In genomic region chr7:139840443-139841168, GRCm38 (mm10) we compare ENCODE assay signal across 30 mouse cellular contexts. TPM values are rescaled to one million over a fixed set of nuclear protein-coding genes. Genes with fewer than 3 reads are reported as not detected.
DNase-seq lines count a peak whose midpoint lies in the region; TF ChIP-seq lines count a peak whose summit lies in the region.
"Had no signal": no experiment of that assay in that cellular context is flagged by ENCODE, and none has a peak within 500 bp of the region (broad histone marks: within the 10 kb centered on the region; RNA-seq: fewer than 3 reads in every experiment).

No protein-coding gene starts in this region.

- DNase-seq in 3T3-L1 (ENCODE audit: low read depth, low spot score), result peak; percentile 66
- no peak for DNase-seq in CH12.LX (ENCODE audit: extremely low read depth)
- no peak for DNase-seq in adrenal gland, adult (ENCODE audit: inconsistent age in 2 of 2, low spot score in 1 of 2)
- no peak for DNase-seq in right cerebral cortex, postnatal 14 days
- no peak for DNase-seq in layer of hippocampus, adult 11-12 months (ENCODE audit: low spot score)
- DNase-seq: adrenal gland, adult 8-10 months; adrenal gland, postnatal 36 days; B cell, adult 2 months; cerebellum, adult 11 months; cerebellum, adult 2 months; cerebellum, adult 9-11 months; cerebellum, postnatal 25 days; gastrocnemius, postnatal 25 days; heart, adult 18-20 months; heart, postnatal 14 days; heart, postnatal 4 days; kidney, adult 2 months had no signal

- TF ChIP-seq RAD21 in CH12.LX (IDR thresholded peaks at IDR 0.05; ENCODE audit: low read depth, low read length), result no peak

- dilution Hi-C loops in CH12.LX (cut with MboI; ENCODE audit: extremely low pct_ligation_motif_present, extremely low pct_unique_long_range_greater_than_20kb, low sequenced_read_pairs), result no loop called here

- peaks cover 14% of the 10 kb centered on the region for H3K27me3 ChIP-seq in CH12.LX (replicated peaks)
- H3K27me3 ChIP-seq: forebrain, embryonic 15.5 days; hindbrain, embryonic 12.5 days; hindbrain, embryonic 15.5 days had no signal

- no peak overlapping the region for H3K9ac ChIP-seq in CH12.LX (ENCODE audit: insufficient read depth, low read depth)
- H3K9ac ChIP-seq: embryonic facial prominence, embryonic 12.5 days; embryonic facial prominence, embryonic 15.5 days; forebrain, embryonic 12.5 days; forebrain, embryonic 15.5 days; heart, embryonic 13.5 days; hindbrain, embryonic 12.5 days; hindbrain, embryonic 15.5 days had no signal

- no peak for TF ChIP-seq POLR2A in CH12.LX (IDR thresholded peaks at IDR 0.05; ENCODE audit: low read depth, low read length)
- TF ChIP-seq POLR2A in embryonic fibroblast, embryonic 13.5 days (IDR thresholded peaks at IDR 0.05; ENCODE audit: low read depth, low read length), result no peak

- no peak for TF ChIP-seq CTCF in CH12.LX (conservative IDR thresholded peaks at IDR 0.05 in 1 of 2, IDR thresholded peaks at IDR 0.05 in 1 of 2; ENCODE audit: low read depth in 2 of 2, low read length in 2 of 2)
- TF ChIP-seq CTCF in embryonic fibroblast, embryonic 13.5 days (IDR thresholded peaks at IDR 0.05; ENCODE audit: borderline replicate concordance, insufficient read depth, low read length), result no peak

- TF ChIP-seq EP300 in CH12.LX (IDR thresholded peaks at IDR 0.05; ENCODE audit: low read length), result peak; percentile 61

- in situ Hi-C loops in CH12.LX (cut with MboI; ENCODE audit: low pct_ligation_motif_present, low pct_unique_long_range_greater_than_20kb, low sequenced_read_pairs), result loop anchor here (5.0 to 10.0 kb wide), 2 partner anchors 46 to 138 kb away; no protein-coding TSS in a partner anchor

- H3K36me3 ChIP-seq in CH12.LX (replicated peaks in 1 of 2; ENCODE audit: control insufficient read depth in 1 of 2, insufficient read depth in 1 of 2, low read length in 1 of 2), result no peaks in the 10 kb centered on the region
- H3K36me3 ChIP-seq: embryonic facial prominence, embryonic 12.5 days; embryonic facial prominence, embryonic 15.5 days; forebrain, embryonic 12.5 days; forebrain, embryonic 15.5 days; heart, embryonic 13.5 days had no signal

- no peaks in the 10 kb centered on the region for H3K79me2 ChIP-seq in CH12.LX (replicated peaks; ENCODE audit: control insufficient read depth, extremely low read depth, insufficient read depth, poor library complexity, severe bottlenecking)

- no peak overlapping the region for H3K4me3 ChIP-seq in CH12.LX (replicated peaks in 1 of 3; ENCODE audit: low read depth in 2 of 3, low read length in 2 of 3, poor library complexity in 1 of 3)
- H3K4me3 ChIP-seq in embryonic fibroblast, embryonic 13.5 days (ENCODE audit: insufficient read depth, low read length), result no peak overlapping the region
- H3K4me3 ChIP-seq: embryonic facial prominence, embryonic 12.5 days; embryonic facial prominence, embryonic 15.5 days; erythroblast, embryonic 14.5 days; forebrain, embryonic 12.5 days; forebrain, embryonic 15.5 days; heart, embryonic 13.5 days; hindbrain, embryonic 12.5 days; hindbrain, embryonic 15.5 days had no signal

- peaks cover 6% of the 10 kb centered on the region for H3K9me3 ChIP-seq in CH12.LX (replicated peaks; ENCODE audit: low read length)
- H3K9me3 ChIP-seq: embryonic facial prominence, embryonic 12.5 days; embryonic facial prominence, embryonic 15.5 days; forebrain, embryonic 12.5 days; forebrain, embryonic 15.5 days; hindbrain, embryonic 12.5 days; hindbrain, embryonic 15.5 days had no signal

- peaks cover 0 to 4% of the 10 kb centered on the region in 2 experiments; a peak in 3 of 4 replicates for H3K4me1 ChIP-seq in CH12.LX (ENCODE audit: control insufficient read depth in 1 of 2, insufficient read depth in 2 of 2)
- H3K4me1 ChIP-seq in embryonic fibroblast, embryonic 13.5 days (ENCODE audit: control insufficient read depth, insufficient read depth, low read length), result peaks cover 14% of the 10 kb centered on the region
- H3K4me1 ChIP-seq: embryonic facial prominence, embryonic 12.5 days; embryonic facial prominence, embryonic 15.5 days; heart, embryonic 13.5 days had no signal

- H3K4me2 ChIP-seq in CH12.LX (ENCODE audit: insufficient read depth, low read depth, poor library complexity, severe bottlenecking), result peak overlapping the region; percentile 9; the same call in 1 of the 2 replicates
- H3K4me2 ChIP-seq: embryonic facial prominence, embryonic 12.5 days; embryonic facial prominence, embryonic 15.5 days; forebrain, embryonic 12.5 days; forebrain, embryonic 15.5 days; heart, embryonic 13.5 days; hindbrain, embryonic 12.5 days; hindbrain, embryonic 15.5 days had no signal

- no peak overlapping the region for H3K27ac ChIP-seq in CH12.LX (ENCODE audit: insufficient read depth, low read depth)
- H3K27ac ChIP-seq in embryonic fibroblast, embryonic 13.5 days (ENCODE audit: insufficient read depth, low read length), result peak overlapping the region; percentile 12; the same call in 1 of the 2 replicates
- H3K27ac ChIP-seq: embryonic facial prominence, embryonic 12.5 days; embryonic facial prominence, embryonic 15.5 days; forebrain, embryonic 12.5 days; forebrain, embryonic 15.5 days; heart, embryonic 13.5 days; hindbrain, embryonic 12.5 days; hindbrain, embryonic 15.5 days had no signal

TF ChIP-seq in CH12.LX, 34 proteins besides CTCF, POLR2A, EP300 and RAD21:
- TF ChIP-seq MYC (IDR thresholded peaks at IDR 0.05; ENCODE audit: low read depth, low read length) (peak; percentile 66), IRF4 (IDR thresholded peaks at IDR 0.05; ENCODE audit: low read depth, low read length) (peak; percentile 40; the same call in 1 of the 2 replicates), MEF2A (IDR thresholded peaks at IDR 0.05; ENCODE audit: borderline replicate concordance, low read depth, low read length) (0 out of 2 replicates have a peak, but pooled peaks have one; percentile 38), TCF12 (IDR thresholded peaks at IDR 0.05; ENCODE audit: low read depth, low read length) (no peak), USF2 (conservative IDR thresholded peaks at IDR 0.05; ENCODE audit: low read depth, low read length) (peak; percentile 44; the same call in 1 of the 2 replicates), USF1 (IDR thresholded peaks at IDR 0.05; ENCODE audit: low read depth, low read length) (peak; percentile 57), SMC3 (IDR thresholded peaks at IDR 0.05; ENCODE audit: low read depth, low read length) (no peak), BHLHE40 (IDR thresholded peaks at IDR 0.05; ENCODE audit: low read depth, low read length) (peak; percentile 86), JUN (IDR thresholded peaks at IDR 0.05; ENCODE audit: insufficient read depth, low read depth, low read length) (0 out of 2 replicates have a peak, but pooled peaks have one; percentile 3), MAX (IDR thresholded peaks at IDR 0.05; ENCODE audit: low read length) (peak; percentile 80; the same call in 1 of the 2 replicates), JUND (conservative IDR thresholded peaks at IDR 0.05; ENCODE audit: low read depth, low read length) (peak; percentile 37; the same call in 1 of the 2 replicates), ZC3H11A (IDR thresholded peaks at IDR 0.05; ENCODE audit: low read depth, low read length) (no peak), SIN3A (IDR thresholded peaks at IDR 0.05; ENCODE audit: low read length) (peak; percentile 38; the same call in 1 of the 2 replicates), ETS1 (conservative IDR thresholded peaks at IDR 0.05; ENCODE audit: low read depth, low read length) (no peak), MXI1 (IDR thresholded peaks at IDR 0.05; ENCODE audit: low read depth, low read length) (peak; percentile 57; the same call in 1 of the 2 replicates)

RNA-seq across cellular contexts. Expression of gene Adgra1, which starts 6.6 kb away (rescaled TPM):
- total RNA-seq in CH12.LX (2012; rRNA removed), result not detected in 2 replicates
- total RNA-seq in CH12.LX (2014; rRNA removed), result not detected in 2 replicates
- not detected in 2 replicates for polyA plus RNA-seq in CH12.LX (2012; ENCODE audit: insufficient read length, low read depth)
- 1.0 and 1.3 TPM in 2 replicates for polyA plus RNA-seq in embryonic fibroblast, embryonic 13.5 days (2011; ENCODE audit: insufficient read length, low read depth, missing spikeins)
- total RNA-seq: common myeloid progenitor, adult 5-6 weeks; gastrocnemius, adult 8-10 months; heart, postnatal 14 days had no signal
- polyA plus RNA-seq: CD4-positive, CD25-positive, alpha-beta regulatory T cell, adult 4 months; erythroblast, embryonic 14.5 days; heart, embryonic 16.5 days had no signal

RNA-seq across cellular contexts. Expression of gene Kndc1, which starts 53.9 kb away (rescaled TPM):
- total RNA-seq in CH12.LX (2012; rRNA removed) (2.7 and 4.0 TPM in 2 replicates), CH12.LX (2014; rRNA removed) (2.0 and 2.3 TPM in 2 replicates)
- polyA plus RNA-seq in CH12.LX (2012; ENCODE audit: insufficient read length, low read depth), result 4.6 and 5.0 TPM in 2 replicates
- polyA plus RNA-seq in embryonic fibroblast, embryonic 13.5 days (2011; ENCODE audit: insufficient read length, low read depth, missing spikeins), result not detected in 2 replicates
- total RNA-seq: common myeloid progenitor, adult 5-6 weeks; gastrocnemius, postnatal 25 days had no signal
- polyA plus RNA-seq: erythroblast, embryonic 14.5 days had no signal
